Mouse (Mus musculus) layer of hippocampus, postnatal 10 days (tissue): Measurements from ENCODE around the gene Txndc9. TPM values are rescaled to one million over a fixed set of nuclear protein-coding genes. Genes with fewer than 3 reads are reported as not detected.
A peak's percentile ranks its signal among the peaks of the same experiment; 100 is the strongest.
"Not testable (repeated sequence)": the region's sequence is repeated elsewhere in the genome, so short reads cannot be mapped to it uniquely, and the experiment has no call there.

Source experiments
- DNase-seq, 2 experiments: peaks; one replicate each; pipeline ENCODE4 v3.0.0; 2021; ENCODE audit warnings: low spot score in 2 of 2
- total RNA-seq, 2 experiments: library from RNA; stranded (reverse); gene quantifications; 2 replicates each; pipeline ENCODE4 v1.2.3; 2021

The Txndc9 gene
- total RNA-seq, 2 experiments from 2014 or later = 66.7 to 68.6 TPM

DNA sequence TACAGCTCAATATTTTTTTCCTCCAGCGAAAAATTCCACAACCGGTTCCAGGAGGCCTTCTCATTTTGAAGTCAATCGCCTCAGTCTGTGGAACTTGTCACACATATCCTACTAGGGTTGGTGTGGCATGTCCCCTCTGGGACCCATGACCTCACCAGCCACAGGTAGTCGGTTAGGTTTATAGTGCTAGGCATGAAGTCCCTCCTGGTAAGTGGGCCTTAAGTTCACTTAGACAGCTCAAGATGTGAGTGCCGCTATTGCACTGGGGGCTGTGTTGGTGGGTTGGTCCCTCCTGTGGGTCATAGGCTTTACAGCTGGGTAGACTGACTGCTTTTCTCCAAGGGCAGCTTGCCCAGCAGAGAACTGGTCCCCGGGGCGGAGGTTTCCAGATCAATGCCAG, 20.4 kb downstream of the Txndc9 start:
- DNase-seq = no peak

DNA sequence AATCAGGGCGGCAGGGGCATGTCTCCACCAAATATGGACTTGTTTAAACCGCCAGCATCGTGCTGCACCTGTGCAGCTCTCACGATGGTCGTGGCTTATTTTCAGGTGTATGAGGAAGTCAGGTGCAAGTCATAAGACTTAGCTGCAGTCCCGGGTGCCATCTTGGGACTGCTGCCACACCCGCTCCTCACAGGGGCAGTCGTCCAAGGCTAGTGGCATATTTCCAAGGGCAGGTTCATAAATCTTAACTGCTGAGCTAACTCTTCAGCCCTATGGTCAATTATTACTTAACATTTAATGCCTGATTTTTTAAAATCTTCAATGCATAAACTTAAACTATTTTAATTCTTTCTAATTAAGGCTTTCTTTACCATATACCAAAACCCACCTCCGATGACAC, 21.0 kb downstream of the Txndc9 start:
- DNase-seq = not testable (repeated sequence)

DNA sequence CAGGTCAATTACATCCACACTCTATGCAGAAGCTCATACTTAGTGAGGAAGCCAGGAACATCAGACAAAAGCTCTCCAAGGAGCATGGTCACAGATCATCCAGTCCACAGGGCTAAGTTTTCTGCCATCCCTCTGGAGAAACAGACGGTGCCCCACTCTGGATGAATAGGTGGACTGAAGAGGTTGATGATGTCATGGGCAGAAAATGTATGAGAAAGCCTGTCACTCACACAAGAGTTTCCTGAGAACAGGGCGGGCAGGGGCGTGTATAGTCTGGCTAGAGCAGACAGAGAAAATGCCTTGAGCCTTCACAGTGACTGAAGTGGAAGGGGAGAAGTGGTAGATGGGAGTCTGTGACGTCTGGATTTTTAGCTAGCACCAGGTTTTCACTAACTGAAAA, 26.2 kb downstream of the Txndc9 start:
- no peak for DNase-seq

DNA sequence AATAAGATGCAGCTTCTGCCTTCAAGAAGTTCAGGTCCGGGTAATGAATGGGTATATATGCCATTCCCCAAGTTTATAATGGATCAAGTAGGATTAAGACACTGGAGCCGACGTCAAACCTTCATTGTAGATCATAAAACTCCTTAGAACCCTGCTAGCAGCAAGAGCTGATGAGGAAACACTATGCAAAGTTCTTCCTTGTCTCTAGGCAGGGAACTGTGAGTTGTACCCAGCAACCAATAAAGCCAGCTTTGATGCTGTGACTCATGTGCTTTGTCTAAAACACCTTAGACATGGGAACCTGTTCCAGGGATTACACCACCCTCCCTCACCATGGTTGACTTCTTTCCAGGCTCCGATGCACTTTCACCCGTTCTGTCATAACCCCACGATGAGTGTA, 28.9 kb downstream of the Txndc9 start:
- no peak for DNase-seq

DNA sequence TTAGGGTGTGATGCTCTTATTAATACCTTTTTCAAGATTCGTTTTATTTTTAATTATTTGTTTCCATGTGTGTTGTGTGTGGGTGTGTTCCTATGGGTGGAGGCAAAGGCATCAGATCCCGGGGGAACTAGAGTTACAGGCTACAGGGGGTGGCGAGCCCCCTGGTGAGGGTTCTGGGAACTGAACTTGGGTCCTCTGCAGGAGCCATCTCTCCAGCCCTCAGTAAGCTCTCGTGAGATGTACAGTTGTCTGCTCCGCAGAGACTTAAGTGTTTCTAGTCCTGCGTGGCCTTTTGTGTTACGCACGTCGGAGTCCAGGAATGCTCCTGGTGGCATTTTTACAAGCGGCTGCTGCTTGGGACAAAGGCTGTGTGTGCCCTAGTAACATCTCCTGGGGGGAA, 32.1 kb downstream of the Txndc9 start:
- no peak for DNase-seq

DNA sequence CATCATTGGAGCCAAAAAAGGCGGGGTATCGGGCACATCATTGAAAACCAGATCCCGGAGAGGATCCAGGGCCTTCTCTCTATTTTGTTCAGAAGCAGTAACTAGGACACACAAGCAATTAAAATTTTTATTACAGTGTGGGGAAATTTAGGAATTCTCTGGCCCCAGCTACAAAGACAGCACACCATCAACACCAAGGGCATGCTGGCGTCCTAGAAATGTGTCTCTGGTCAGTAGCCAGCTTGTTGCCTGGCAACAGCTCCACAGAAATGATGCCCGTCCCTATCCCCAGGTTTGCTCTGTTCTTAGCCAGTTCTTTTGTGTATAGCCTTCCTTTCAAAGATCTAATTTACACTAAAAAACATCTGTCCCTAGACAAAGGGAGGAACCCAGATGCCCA, 38.2 kb downstream of the Txndc9 start:
- peak; percentile 45 to 57 for DNase-seq

DNA sequence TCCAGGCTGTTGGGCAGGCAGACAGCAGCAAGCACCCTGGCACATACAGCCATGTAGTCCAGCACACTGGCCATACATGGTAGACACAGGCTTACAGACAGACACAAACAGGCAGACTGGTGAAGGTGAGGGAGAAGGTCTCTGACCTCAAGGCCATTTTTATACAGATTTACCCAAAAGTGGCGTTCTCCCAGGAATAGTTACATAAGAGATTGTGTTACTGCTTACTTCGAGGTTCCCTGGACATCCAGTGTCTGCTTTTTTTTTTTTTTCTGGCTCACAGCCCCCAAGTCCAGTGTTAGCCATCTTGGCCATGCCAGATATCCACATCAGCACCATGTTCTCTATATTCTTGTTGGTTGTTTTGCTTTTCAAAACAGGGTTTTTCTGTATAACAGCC, 39.2 kb downstream of the Txndc9 start:
- DNase-seq = no peak

DNA sequence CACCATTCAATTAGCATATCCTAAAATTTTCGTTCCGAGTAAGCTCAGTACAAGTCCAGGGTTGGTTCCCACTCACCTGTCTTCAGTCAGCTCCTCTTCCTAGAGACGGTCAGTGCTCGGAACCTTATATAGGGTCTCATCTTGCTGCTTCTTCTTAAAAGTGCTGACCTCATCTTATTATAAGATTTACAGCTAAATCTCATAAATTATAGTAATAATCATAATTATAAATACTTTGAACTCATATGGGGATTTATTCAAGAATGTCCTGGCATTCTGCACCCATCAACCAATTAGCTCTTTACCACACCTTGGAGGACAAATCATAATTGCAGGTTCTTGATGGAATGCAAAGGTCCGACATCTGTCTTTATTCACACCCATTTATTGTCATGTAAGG, 40.0 kb downstream of the Txndc9 start, which contains the start of gene Lyg1:
Gene Lyg1 (minus strand): TSS at position 101 of the 400 bp plus-strand sequence.
- DNase-seq = no peak

DNA sequence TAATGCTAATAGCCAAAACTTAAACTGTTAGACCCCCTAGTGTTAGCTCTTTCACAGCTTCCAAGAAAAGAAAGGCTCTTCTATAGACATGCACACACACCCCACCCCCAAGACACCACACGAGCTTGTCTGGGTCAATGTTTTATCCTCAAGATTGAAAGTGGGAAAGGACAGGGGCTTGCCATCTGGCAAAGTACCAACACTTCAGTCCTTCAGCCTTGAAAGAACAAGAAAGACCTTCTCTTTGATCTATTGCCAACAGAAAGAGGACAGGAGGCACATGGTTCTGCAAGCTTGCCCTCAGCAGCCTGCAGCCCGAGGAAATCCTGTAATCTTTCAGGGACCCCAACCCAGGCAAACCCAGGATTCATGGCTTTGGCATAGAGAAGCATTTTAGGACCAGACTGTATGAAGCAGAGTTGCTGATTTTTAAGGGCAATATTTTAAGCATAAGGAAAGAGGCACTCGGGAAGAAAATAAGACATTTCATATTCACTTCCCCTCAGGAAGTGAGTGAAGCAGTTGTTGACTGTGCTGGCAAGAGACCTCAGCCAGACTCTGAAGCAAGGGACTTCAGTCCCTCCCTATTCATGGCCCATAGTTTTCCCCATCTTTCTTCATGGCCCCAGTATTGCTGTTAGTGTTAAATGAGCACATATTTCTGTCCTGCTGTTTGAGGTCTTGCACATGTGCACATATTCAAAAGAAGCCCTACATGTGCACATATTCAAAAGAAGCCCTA, 40.8 kb downstream of the Txndc9 start:
- peak; percentile 12 to 35 for DNase-seq

DNA sequence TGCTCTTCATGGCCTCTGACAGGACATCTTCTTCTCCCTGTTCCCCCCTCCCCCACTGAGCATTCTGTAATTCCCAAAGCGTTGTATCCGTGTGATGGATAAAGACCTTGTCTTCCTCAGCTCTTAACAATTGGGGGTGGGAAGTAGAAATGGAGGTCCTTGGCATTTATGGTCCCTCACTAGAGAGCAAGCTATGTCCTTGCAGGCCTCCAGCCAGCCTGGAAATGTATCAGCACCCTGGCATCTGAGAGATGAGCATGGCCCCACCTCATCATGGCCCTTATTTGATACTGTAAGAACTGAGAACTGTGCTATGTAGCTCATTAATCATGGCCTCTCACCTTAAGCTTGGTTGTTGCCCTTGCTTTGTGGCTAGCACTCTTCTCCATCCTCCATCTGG, 42.4 kb downstream of the Txndc9 start:
- no peak for DNase-seq

DNA sequence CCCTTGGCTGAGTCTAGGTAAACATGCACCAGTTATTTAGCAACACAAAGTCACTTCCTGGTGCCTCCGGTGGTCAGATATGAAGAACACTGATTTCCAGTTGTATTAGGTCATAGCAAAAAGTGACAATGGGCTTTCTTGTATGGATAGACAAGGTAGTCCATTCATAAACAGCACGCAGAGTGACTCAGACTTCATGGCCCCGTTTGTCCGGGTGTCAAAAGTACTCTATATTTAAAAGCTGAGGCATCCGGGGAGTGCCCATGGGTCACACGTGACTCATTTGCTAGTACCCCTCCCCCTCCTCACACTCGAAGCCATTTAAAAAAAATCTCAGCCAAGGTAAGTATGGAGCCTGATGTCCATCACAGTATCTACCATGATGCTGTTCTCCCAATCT, 42.9 kb downstream of the Txndc9 start:
- no peak for DNase-seq

DNA sequence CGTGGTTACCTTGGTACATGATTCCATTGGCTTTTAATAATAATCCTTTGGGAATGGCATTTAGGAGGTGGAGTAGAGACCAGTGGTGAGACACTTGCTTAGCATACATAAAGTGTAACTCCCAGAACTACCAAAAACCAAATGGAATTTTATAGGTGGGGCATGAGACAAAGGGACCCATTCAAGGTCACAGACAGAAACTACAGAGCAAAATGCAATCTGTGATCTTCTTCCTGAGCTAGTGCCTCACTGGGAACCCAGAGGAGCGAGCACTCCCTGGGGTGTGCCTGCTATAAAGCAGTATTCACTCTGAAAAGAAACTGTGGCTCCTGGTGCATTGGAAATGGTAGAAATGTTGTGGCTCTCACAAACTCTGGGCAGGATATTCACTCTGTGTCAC, 48.8 kb downstream of the Txndc9 start:
- no peak for DNase-seq

Other genes starting within 250 kb of the Txndc9 start
- 10 to 100 TPM; 15.3 to 18.0 TPM for gene Tsga10, start 131.5 kb downstream of the Txndc9 start, total RNA-seq
- gene Lipt1, start 126.2 kb downstream of the Txndc9 start, total RNA-seq = 1 to 10 TPM; 7.0 to 7.5 TPM
- gene Mitd1, start 107.5 kb downstream of the Txndc9 start, total RNA-seq = 10 to 100 TPM; 11.9 to 13.7 TPM
- gene Mrpl30, start 107.4 kb downstream of the Txndc9 start, total RNA-seq = 100 to 1,000 TPM; 142 to 164 TPM
- gene Lyg2, start 81.4 kb downstream of the Txndc9 start, total RNA-seq = not detected
- not detected for gene Lyg1, start 40.1 kb downstream of the Txndc9 start, total RNA-seq
- gene Eif5b, start 117 bp upstream of the Txndc9 start, total RNA-seq = 10 to 100 TPM; 35.1 to 38.8 TPM
- gene Rev1, start 131.9 kb upstream of the Txndc9 start, total RNA-seq = 10 to 100 TPM; 36.7 to 38.6 TPM